Mouse (Mus musculus) granulocyte monocyte progenitor cell, adult 5-6 weeks (primary cell): ENCODE measurements around the gene Scml2. TPM values are rescaled to one million over a fixed set of nuclear protein-coding genes. Genes with fewer than 3 reads are reported as not detected.
"Not testable (repeated sequence)": the region's sequence is repeated elsewhere in the genome, so short reads cannot be mapped to it uniquely, and the experiment has no call there.

Experiments used
- ATAC-seq: replicated peaks from 2 replicates; pipeline ENCODE4 v1.8.0; 2016; ENCODE audit warnings: mild to moderate bottlenecking, moderate TSS enrichment, inconsistent platforms; ENCODE audit not compliant: poor library complexity, severe bottlenecking
- total RNA-seq, 2 experiments: library from RNA; stranded (forward) in 1 of 2; stranded (reverse) in 1 of 2; fragments of 200-712, 200-1000 nt in 1 of 2; fragments of >200 nt in 1 of 2; fragmentation: Nextera tagmentation in 1 of 2; gene quantifications; 2 replicates each; pipeline ENCODE4 v1.2.3; 2014 to 2017

The Scml2 gene
- total RNA-seq (2014; fragmentation: Nextera tagmentation), result 1.6 and 6.0 TPM in 2 replicates
- total RNA-seq (2017), result 2.8 and 3.9 TPM in 2 replicates

DNA sequence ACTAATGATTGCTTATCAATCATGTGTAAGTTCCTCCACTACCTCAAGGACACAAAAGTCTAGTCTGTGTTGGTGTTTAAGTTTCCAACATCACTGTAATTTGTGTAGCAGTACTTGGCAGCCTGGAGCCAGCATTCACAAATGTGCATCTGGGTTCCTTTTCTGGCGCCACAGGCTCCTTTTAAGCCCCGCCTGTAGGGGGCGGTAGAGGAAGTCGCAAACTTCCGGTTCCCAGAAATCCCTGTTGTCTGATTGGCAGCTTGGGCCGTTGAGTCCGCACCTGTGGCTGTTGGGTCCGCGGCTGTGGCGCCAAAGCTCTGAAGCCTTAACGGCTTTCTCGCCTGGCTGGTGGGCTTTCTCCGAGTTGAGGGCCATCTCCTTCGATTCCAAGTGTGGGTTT, at the start of gene Scml2:
Gene Scml2 (plus strand): TSS at position 301 of the 400 bp plus-strand sequence.
- ATAC-seq, result not testable (repeated sequence)

GRCm38 (mm10) chrX:161075576-161075975, 41.4 kb upstream of the Scml2 start:
- not testable (repeated sequence) for ATAC-seq

GRCm38 (mm10) chrX:161162314-161163068, 45.5 kb downstream of the Scml2 start:
- ATAC-seq, result peak; percentile 100

- ATAC-seq, result peak; percentile 36
Measured at GRCm38 (mm10) chrX:161163069-161163416, 46.0 kb downstream of the Scml2 start.

DNA sequence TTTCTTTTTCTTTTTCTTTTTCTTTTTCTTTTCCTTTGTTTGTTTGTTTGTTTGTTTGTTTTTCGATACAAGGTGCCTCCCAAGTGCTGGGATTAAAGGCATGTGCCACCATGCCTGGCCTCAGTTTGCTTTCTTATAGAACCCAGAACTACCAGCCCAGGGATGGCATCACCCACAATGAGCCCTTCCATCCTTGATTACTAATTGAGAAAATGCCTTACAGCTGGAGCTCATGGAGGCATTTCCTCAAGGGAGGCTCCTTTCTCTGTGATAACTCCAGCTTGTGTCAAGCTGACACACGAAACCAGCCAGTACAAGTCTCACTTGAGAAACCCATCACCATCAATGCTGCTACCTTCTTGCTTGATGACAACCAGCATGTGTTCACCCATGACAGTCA, 170.2 kb downstream of the Scml2 start, which contains the start of gene Gm15262:
Gene Gm15262 (plus strand): TSS at position 301 of the 400 bp plus-strand sequence.
- not testable (repeated sequence) for ATAC-seq

Other genes starting within 250 kb of the Scml2 start
- gene Gja6, start 210.1 kb upstream of the Scml2 start, total RNA-seq (2014; fragmentation: Nextera tagmentation), result not detected in 2 replicates
- not detected in 2 replicates for gene Gja6, start 210.1 kb upstream of the Scml2 start, total RNA-seq (2017)
- gene Cdkl5, start 122.5 kb upstream of the Scml2 start, total RNA-seq (2014; fragmentation: Nextera tagmentation), result 2.3 and 3.7 TPM in 2 replicates
- gene Cdkl5, start 122.5 kb upstream of the Scml2 start, total RNA-seq (2017), result 1.4 and 1.5 TPM in 2 replicates
- gene Gm15262, start 170.3 kb downstream of the Scml2 start, total RNA-seq (2014; fragmentation: Nextera tagmentation), result not detected in 2 replicates
- gene Gm15262, start 170.3 kb downstream of the Scml2 start, total RNA-seq (2017), result not detected in 2 replicates